Mouse (Mus musculus): ENCODE measurements at regions not wholly inside any gene's neighbourhood (a gene's known extent, or its start where the extent isn't known, plus 50 kb on each side); places are given as distances from the start of the nearest gene placed in this dataset.
A peak's percentile ranks its signal among the peaks of the same experiment; 100 is the strongest.

DNA sequence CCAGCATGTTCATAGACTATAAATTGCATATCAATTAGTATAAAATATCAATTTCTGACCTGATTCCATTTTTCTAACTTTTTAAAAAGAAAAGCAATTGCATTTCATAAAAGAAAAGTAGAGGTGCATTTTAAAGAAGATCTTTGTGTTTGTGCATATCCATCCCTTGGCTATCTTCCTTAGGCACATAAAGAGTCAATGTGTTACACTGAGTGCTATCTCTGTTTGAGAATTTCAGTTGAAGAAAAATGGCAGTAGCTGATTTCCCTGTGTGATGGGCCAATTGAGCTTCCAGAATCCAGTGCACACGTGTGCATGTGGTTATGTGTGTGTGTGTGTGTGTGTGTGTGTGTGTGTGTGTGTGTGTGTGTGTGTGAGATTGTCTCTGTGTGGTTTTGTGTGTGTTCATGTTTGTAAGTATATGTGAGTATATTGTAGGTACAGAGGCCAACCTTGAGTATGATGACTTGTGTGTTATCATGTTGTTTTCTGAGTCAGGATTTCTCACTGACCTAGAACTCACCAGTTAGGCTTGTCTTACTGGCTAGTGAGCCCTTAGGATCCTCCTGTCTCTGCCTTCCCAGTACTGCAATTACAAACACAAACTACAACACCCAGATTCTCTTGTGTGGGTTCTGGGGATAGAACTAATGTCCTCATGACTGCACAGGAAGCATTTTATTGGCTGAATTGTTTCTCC lies 249.6 kb downstream of the Cdk5rap2 start:
- DNase-seq: no peak

DNA sequence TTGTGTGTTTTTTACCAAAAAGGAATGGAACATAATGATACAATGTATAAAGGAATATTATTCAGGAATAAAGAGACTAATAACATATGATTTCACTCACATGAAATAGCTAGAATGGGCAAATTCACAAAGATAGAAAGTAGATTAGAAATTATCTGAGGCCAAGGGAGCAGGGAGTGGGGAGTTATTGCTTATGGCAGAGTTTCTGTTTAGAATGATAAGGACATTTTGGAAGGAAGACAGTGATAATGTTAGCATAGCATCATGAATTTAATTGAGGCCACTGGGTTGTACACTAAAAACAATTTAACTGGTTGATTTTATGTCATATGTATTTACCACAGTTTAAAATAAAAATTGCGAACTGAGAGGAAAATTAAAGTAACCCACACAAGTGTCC lies 250.2 kb downstream of the Cdk5rap2 start:
- no peak for DNase-seq

DNA sequence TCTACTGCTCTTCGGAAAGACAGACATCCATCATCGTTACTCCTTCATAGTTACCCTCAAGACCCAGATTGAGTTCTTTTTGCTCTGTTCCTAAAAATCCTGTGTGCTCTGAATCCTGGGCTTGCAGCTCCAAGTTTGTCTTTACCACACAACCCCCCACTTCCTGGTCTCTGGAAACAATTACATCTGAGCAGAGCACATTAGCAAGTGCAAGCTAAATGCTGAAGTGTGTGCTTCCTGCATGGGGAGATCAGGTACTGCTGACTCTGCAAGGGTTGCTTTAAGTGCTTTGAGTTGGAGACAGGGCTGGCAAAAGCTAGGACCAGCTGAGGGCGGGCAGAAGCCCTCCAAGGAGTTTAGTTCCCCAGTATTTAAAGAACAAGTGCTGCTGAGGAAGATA lies 257.1 kb downstream of the Cdk5rap2 start:
- DNase-seq: no peak

DNA sequence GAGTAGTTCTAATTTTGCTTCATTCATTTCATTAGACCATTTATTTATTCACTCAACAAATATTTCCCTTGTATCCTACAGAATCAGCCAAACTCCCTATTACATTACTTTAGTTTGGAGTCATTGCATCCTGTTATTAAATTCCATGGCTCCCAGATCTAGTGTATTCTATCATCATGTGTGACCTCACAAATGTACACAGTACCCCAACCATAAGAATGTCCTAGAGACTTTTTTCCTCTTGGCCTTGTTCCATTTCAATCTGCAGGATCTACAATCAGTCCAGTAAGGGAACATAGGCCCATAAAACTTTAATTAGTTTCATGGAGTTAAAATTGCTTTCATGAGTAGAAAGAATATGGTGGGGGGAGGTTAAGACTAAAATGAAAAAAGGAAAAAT lies 301.2 kb downstream of the Cdk5rap2 start:
- no peak for DNase-seq

DNA sequence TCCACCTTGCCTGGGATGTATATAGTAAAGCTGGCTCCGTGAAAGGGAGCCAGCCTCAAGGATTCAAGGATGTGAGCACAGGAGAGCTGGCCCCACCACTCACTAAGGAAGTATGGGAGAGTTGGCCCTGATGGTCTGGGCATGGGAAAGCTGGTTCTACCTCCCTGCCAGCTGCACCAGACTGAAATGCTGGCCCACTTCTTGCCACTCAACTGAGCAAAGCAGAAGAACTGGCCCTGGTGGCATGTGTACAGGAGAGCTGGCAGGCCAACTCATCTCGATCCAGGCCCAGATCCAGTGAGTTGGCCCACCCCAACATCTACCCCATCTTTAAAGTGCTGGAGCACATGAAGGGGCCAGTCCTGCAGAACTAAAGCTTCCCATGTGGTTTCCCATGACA lies 304.5 kb downstream of the Cdk5rap2 start:
- DNase-seq: no peak

DNA sequence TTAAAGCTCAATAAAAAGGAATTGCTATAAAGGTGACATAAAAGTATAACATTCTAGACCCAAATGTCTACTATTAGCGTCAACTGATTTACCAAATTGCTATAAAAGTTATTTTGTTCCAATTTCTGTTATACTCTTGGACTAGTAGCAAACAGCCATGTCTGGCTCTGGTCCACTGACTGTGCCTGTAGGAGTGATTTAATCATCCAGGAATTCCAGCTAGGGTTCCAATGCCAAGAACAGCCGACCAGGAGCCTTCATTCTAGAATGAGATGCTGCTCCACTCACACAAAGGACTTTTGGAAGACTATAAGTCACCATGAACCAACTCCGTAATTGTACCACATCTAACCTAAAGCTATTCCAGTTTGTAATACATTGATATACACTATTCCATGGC lies 312.9 kb downstream of the Cdk5rap2 start:
- DNase-seq: peak; percentile 2

DNA sequence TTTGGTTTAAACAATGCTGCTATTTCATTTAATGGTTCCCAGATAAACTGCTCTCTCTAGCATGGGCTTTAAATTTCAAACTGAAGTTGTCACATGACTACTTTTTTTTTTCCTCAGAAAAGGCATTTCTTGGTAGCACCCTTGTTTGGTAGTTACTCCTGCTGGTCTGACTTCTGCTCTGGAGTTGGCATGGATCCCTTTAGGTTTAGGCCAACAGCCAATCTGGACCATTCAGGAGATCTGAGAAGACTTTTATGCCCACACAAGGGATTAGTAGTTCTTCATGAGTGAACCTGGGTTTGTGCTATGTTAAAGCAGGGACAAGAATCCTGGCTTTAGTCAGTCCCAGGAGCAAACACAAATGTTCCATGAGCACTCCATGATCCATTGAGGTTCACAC lies 332.0 kb downstream of the Cdk5rap2 start:
- DNase-seq: no peak

DNA sequence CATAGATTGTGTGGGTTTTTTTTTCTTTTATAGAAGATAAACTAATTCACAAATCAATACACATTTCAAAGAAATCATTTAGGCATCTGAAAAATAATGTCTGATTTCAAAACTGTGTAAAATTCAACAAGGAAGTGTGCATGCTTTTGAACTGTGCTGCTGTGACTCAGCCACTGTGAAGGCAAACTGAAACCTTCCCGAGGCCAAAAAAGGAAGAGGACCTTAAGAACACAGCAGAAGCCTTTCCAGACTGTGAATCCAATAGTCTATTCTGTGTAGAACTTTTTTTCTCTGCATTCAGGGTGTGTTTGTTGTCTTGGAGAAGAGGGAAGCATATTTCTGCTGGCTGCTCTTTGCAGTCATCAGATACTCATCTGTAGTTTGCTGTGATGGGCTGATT lies 347.7 kb downstream of the Cdk5rap2 start:
- DNase-seq: peak; percentile 5

DNA sequence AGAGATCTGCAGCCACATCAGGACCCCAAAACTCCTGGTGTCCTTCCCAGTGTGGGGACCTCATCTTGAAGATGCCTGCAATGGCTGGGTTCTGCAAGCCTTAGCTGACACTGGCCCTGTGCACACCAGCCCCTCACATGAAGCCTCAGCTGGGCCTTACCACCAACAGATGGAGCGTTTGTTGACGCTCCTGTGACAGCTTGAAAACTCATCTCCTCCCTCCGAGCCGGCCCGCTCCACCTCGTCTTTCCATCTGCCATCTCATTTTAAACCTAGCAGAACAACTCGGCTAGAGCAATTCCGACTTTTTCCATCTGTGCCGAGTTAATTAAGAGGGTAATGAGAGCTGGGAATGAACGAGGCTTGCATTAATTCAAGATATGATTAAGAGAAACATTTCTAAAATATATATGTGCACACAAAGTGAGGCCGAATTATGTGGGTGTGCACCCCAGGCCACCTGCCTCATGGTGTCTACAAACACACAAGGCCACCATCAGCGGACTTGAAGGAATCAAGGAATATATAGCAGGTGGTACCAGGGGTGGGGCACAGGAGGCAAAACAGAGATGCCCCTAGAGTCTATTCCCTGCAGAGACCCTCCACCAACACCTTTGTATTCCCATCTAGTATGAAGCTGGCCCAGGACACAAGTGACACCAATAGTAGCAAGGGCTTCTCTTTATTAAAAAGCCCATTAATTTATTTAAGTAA lies 351.3 kb downstream of the Cdk5rap2 start:
- no peak for DNase-seq

DNA sequence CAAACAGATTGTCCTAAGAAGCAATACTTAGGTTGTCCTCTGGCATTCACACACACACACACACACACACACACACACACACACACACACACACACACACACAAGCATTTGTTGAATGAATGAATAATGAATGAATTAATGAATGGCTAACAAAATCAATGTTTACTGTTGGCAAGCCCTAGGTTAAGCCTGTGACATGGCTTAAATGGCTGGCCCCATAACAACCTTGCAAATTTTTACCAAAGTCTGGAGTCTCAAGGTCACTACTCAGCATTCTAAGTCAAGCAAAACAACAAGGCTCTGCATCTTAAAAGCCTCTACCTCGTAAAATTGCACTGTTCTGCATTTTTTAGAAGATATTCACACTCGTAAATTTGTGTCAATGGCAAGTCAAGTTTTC lies 357.1 kb downstream of the Cdk5rap2 start:
- no peak for DNase-seq

DNA sequence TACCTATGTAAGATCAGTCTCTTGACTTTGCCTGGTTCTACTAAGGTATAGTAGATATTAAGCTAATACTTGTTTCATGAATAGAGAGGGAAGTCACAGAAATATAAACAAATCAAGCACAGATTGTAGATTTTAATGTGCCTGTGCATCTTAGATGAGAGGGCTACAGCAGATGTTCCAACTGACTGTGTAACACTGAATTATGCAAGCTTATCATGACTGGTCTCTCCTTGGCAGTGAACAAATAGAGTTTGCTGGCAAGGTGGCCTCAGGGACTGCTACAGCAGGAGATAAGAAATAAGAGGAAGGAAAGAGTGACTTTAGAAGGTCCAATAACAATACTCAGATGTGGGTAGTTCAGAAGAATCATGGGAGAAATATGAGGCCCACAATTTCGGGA lies 372.0 kb downstream of the Cdk5rap2 start:
- no peak for DNase-seq

DNA sequence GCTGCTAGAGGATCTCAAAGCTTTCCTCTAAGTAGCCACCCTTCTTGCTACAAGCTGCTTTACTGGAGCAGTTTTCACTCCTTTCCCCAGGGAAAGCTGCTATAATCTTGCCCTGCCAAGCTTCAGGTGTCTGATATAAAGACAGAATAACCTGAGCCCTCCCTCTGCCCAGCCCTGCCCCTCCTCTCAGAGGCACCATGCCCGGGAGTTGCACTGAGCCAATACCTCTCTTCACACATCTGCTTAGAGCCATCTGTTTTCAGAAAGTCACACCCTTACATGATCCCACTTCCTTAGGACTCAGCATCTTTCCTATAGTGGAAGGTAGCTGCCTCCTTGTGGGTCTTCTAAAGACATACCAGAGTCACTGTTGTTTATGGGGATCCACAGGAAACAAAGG lies 374.3 kb downstream of the Cdk5rap2 start:
- no peak for DNase-seq

DNA sequence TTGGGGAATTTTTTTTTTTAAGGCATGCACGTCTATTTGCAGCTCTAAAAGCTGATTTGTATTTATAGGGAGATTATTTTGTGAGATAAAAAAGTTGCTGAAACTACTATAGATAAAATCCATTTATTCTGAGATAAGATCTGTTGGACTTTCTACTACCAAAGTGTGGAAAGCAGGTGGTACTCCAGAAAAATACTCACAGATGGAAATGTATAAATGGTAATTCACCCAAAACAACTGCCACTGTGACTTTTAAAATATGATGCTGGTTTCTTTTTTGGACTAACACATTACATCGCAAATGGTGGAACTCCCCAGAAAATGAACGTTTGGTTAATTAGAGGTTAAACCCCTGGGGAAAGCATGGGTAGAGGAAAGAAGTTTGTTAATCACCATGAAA lies 377.7 kb downstream of the Cdk5rap2 start:
- no peak for DNase-seq

DNA sequence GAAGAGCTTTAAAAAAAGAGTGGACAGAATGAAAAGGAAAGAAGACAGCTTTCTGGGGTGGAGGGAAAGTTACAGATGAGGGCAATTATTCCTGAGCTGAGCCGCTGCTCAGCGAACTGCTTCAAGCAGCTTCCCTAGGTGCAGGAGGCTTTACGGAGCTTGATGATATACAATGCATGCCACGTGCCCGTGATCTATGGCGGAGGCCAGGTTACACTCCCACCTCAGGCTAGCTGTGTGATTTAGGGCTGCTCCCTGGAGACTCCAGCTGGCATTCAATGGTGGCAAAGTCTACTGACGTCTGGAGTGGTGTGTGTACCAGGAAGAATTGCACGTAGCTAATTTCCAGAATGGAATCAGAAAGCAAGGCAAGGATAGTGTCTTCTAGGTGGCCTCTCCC lies 383.4 kb downstream of the Cdk5rap2 start:
- DNase-seq: no peak

DNA sequence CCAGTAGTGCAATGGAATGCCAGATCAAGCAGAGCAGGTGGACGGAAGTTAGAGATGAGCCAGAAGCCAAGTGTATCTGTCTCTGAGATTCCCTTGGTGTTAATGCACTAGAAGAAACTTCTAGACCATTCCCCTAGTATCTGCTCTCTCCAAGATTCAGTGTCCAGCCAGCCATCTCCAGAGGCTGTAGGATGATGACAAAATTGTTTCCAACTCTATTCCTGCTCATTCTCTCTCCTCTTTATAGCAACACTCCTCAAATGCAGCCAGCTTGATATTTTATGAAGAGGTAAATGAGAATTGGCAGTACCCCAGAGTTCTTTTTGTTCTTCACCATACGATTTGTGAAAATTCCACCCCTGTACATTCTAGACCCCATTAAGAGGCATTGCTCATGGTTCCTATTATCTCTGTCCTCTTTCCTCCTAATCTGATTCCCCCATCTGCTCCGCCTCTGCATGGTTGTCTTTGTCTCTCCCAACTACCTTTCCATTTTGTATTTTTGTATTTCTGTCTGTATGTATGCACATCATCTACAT lies 385.3 kb downstream of the Cdk5rap2 start:
- DNase-seq: no peak

DNA sequence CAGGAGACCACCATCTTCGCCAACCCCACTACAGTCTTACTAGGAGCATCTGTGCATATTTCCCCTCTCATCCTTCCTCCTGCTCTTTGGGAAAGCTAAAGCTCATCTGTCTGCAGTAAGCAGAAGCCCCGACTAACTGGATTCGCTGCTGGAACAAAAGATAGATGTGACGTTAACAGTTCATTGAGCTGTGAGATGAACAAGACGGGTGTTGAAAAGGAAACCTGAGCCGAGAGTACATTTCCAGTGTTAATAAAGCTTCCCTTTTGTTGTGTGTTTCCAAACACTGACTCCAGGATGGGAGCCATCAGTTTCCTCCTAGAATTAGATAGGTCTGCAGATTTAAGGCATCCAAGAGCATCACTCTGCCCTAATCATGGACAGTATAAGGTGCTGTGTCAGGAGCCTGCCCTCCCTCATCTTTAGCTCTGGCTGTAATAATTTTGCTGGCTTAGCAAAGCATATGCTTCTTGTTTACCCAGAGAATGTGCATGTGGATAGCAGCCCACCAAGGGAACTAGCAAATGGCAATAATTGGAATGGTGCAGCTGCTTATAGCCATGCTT lies 389.3 kb downstream of the Cdk5rap2 start:
- DNase-seq: no peak

DNA sequence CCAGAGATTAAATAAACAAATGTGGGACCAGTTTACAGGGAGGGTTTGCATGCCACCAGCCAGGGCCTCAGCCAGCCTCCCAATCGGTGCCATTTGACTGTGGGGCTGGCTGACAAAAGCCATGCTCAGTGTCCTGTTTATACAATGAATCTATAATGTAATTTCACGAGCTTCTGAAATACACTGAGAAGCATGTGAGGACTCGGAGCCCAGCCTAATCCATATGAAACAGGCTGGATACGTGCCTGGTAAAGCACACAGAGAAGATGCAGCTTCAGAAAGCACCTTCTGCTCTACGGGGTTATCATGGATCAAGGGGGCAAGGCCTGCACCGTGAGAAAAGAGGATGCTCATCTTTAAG lies 398.0 kb downstream of the Cdk5rap2 start:
- no peak for DNase-seq

DNA sequence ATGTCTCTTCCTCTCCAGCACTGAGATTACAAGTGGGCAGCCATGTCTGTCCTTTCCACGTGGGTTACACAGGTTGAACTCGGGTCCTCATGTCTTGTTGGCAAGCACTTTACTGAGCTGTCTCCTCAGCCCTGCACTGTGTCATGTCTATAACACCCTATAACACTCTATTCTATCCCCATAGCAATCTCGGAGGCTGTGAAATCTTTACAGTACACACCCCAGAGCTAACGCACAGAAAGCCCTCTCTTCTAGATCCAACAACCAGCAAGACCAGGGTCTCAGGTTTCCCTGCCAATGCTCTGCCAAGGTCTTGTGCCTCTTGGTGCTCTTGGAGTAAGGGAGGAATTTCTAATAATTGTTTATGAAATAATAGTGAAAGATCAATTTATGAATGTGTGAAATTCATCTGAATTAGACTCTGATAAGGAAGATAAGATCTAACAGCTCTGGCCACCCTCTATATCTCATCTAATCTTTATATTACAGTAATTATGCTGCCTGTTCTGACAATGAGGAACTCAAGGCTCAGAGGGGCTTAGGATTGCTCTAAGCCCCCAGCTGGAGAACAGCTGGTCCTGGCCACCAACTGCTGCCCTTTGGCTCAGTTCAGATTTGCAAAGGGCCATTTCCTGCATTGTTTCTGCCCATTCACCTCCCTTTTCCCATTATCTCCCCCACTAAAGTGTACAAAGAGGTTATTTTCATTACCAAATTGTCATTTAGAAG lies 398.6 kb downstream of the Cdk5rap2 start:
- DNase-seq: no peak

DNA sequence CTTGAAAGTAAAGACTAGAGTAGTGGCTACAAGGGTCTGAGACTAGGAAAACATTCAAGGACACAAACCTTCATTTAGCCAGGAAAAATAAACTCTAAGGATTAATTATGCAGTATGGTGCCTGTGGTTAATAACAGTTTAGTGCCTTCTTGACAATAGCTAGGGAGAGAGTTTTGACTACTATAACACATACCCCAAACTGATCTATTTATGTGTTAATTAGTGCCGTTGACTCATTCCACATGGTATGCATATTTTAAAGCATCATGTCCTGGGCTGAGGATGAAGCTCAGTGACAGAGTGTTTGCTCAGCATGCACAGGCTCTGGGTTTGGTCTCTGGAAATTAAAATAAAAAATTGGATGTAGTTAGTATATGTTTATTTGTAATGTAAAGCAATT lies 399.8 kb downstream of the Cdk5rap2 start:
- no peak for DNase-seq

DNA sequence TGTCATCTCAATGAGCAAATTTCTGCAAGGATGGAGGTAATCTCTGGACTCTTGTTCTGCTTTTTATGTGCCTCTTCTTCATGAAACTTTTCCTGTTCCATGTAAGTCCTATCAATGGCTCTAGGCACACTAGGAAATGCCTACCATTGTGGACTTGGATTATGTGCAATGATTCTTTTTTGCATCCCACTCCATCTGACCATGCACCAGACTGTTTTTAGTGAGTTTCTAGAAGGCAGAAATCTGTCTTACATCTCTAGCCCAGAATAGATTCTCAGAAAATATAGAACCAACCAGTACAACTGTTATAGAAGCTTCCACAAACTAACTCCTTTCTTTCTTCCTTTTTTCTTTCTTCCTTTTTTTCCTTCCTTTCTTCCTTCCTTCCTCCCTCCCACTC lies 405.3 kb downstream of the Cdk5rap2 start:
- no peak for DNase-seq

DNA sequence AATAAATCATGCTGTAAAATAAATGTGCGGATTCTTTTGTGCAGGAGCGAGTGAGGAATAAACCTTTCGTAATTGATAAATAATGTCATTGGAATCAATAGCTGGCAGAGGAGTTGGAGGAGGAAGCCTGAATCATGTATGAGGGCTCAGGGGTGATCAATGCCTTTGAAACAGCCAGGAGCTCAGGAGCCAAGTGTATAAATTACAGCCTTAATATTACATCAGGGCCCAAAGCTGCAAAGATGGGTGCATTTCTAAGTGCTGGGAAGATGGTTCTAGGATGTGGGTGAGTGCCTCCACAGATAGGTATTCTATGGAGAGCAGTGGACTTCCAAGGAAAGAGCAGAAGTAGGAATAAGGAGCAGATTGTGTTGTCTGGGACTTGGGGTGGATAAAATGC lies 417.0 kb downstream of the Cdk5rap2 start:
- no peak for DNase-seq

DNA sequence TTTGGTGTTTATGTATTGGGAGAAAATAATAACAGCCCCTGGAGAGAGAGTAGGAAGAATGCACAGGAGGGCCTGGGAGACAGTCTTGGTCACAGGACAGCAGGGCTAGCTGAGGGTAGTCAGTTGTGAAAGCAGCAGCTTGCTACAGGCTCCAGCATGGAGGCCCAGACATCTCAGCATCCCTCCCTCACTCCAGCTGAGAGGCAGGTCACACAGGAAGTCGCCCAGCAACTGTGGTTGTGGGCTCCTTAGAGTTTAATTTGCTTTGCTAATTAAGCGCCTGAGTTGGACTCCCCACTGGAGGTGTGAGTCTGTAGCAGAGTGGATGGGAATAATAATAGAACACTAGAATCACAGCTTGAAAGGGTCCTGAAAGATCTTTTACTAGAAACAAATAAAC lies 436.0 kb downstream of the Cdk5rap2 start:
- no peak for DNase-seq

DNA sequence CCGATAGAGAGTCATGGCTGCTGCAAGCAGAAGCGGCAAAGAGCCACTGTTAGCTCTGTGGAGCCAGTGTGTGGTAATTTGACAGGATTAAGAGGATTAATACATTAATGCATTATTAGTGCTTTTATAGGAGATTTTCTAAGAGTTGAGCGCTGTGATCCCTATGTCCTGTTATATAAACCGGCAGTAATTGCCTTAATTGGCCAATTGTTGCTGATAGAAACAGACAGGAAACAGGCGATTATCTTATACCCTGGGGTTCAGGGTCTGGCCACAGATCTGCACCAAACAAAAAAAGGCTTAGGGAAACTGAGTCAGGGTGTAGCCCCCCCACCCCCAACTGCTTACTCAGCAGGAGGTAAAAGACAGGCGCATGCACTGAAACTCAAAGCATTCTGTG lies 436.7 kb downstream of the Cdk5rap2 start:
- no peak for DNase-seq

Data from adrenal gland, adult 2 months (tissue).